Mouse (Mus musculus): Measurements from ENCODE around the gene Cenps.
"Not testable (repeated sequence)": the region's sequence is repeated elsewhere in the genome, so short reads cannot be mapped to it uniquely, and the experiment has no call there.

The Cenps gene

GRCm38 (mm10) chr4:149136982-149137770 is at the start of gene Cenps:
Gene Cenps, minus strand, starts transcription at chr4:149137629.
- peak; percentile 91 for DNase-seq

GRCm38 (mm10) chr4:149182755-149183154 is 45.3 kb upstream of the Cenps start:
- no peak for DNase-seq

- DNase-seq, result no peak
Observed at GRCm38 (mm10) chr4:149182192-149182591, 44.8 kb upstream of the Cenps start.

GRCm38 (mm10) chr4:149179573-149179972 is 42.1 kb upstream of the Cenps start:
- DNase-seq, result no peak

- no peak for DNase-seq
Observed at GRCm38 (mm10) chr4:149179160-149179559, 41.7 kb upstream of the Cenps start.

GRCm38 (mm10) chr4:149178328-149178727 is 40.9 kb upstream of the Cenps start:
- no peak for DNase-seq

- DNase-seq, result no peak
Observed at GRCm38 (mm10) chr4:149177046-149177445, 39.6 kb upstream of the Cenps start.

GRCm38 (mm10) chr4:149176645-149177044 is 39.2 kb upstream of the Cenps start:
- DNase-seq, result no peak

GRCm38 (mm10) chr4:149173661-149174060 is 36.2 kb upstream of the Cenps start:
- DNase-seq, result no peak

GRCm38 (mm10) chr4:149172666-149173065 is 35.2 kb upstream of the Cenps start:
- DNase-seq, result no peak

GRCm38 (mm10) chr4:149172083-149172482 is 34.7 kb upstream of the Cenps start:
- DNase-seq, result no peak

- DNase-seq, result no peak
Observed at GRCm38 (mm10) chr4:149171581-149171981, 34.2 kb upstream of the Cenps start.

- no peak for DNase-seq
Observed at GRCm38 (mm10) chr4:149170394-149170931, 33.0 kb upstream of the Cenps start.

- DNase-seq, result not testable (repeated sequence)
Observed at GRCm38 (mm10) chr4:149169926-149170325, 32.5 kb upstream of the Cenps start.

GRCm38 (mm10) chr4:149168016-149168415 is 30.6 kb upstream of the Cenps start:
- no peak for DNase-seq

- no peak for DNase-seq
Observed at GRCm38 (mm10) chr4:149166957-149167611, 29.7 kb upstream of the Cenps start.

GRCm38 (mm10) chr4:149166215-149166946 is 29.0 kb upstream of the Cenps start, which contains the start of gene Pgd:
Gene Pgd, minus strand, starts transcription at chr4:149166771.
- DNase-seq, result peak; percentile 96

GRCm38 (mm10) chr4:149164150-149164549 is 26.7 kb upstream of the Cenps start:
- DNase-seq, result no peak

GRCm38 (mm10) chr4:149163196-149163595 is 25.8 kb upstream of the Cenps start:
- no peak for DNase-seq

GRCm38 (mm10) chr4:149161166-149161565 is 23.7 kb upstream of the Cenps start:
- no peak for DNase-seq

GRCm38 (mm10) chr4:149159891-149160290 is 22.5 kb upstream of the Cenps start:
- no peak for DNase-seq

GRCm38 (mm10) chr4:149159203-149159602 is 21.8 kb upstream of the Cenps start:
- no peak for DNase-seq

GRCm38 (mm10) chr4:149157415-149157973 is 20.1 kb upstream of the Cenps start:
- no peak for DNase-seq
